Mouse (Mus musculus) adrenal gland, postnatal 25 days (tissue): ENCODE data around the gene Pagr1a. TPM values are rescaled to one million over a fixed set of nuclear protein-coding genes. Genes with fewer than 3 reads are reported as not detected.

Source experiments
- DNase-seq: peaks from one replicate; pipeline ENCODE4 v3.0.0; 2021; ENCODE audit warnings: mixed read lengths
- microRNA-seq, 2 experiments: library from miRNA; unstranded; fragments of <30 nt; microRNA quantifications; one replicate each; pipeline ENCODE4 v1.2.0; 2021
- total RNA-seq: library from RNA; stranded (reverse); gene quantifications from 2 replicates; pipeline ENCODE4 v1.2.3, GENCODE M21; 2021

Gene Pagr1a
- total RNA-seq, 1 experiment from 2014 or later = 13.4 TPM

- no peak for DNase-seq
Observed at GRCm38 (mm10) chr7:126999568-126999967, 17.6 kb downstream of the Pagr1a start.

DNA sequence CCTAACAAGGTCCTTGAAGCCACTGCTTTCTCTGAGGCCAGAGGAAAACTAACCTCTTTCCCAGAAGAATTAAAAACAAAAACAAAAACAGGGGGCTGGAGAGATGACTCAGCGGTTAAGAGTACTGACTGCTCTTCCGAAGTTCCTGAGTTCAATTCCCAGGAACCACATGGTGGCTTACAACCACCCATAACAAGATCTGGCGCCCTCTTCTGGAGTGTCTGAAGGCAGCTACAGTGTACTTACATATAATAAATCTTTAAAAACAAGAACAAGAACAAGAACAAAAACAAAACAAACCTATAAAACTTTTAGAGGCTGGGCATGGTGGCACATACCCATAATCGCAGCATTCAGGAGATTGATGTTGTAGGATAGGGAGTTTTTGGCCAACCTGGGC lies 20.7 kb downstream of the Pagr1a start:
- no peak for DNase-seq

- no peak for DNase-seq
Observed at GRCm38 (mm10) chr7:126988816-126989215, 28.3 kb downstream of the Pagr1a start.

DNA sequence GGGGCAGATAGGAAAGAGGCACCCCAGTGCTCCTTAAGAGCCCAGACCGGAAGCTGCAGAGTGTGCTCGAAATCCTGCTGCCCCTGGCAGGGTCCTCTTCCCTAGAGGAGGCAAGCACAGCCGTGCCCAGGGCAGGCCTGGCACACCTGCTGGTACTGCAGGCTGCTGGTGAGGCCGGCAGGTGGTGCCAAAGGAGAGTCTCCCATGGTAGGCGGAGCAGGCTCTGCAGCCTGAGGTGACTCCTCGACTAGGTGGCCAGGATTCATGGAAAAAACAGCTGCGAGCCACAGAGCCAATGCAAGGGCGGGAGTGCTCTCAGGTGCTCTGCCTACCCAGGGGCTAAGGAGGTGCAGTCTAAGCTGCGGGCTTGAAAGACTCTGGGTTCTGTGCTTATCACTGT lies 30.8 kb downstream of the Pagr1a start:
- peak; percentile 28 for DNase-seq

GRCm38 (mm10) chr7:126984667-126985444 lies 32.3 kb downstream of the Pagr1a start:
- DNase-seq = no peak

DNA sequence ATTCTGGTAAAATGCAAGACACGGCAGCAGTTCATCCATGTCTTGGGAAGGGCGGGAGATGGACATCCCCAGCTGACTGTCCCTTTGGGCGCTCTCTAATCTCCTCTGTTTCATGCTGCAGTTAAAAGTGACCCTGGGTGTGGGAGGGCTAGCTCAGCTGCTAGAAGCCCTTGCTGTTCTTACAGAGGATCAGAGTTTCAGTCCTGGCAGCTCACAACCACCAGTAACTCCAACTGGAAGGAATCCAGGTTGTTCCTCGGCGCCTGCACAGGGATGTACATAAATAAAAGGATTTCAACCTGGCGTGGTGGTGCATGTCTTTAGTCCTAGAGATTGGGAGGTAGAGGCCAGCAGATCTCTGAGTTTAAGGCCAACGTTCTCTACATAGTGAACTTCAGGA lies 34.0 kb downstream of the Pagr1a start:
- DNase-seq = no peak

- DNase-seq = no peak
Observed at GRCm38 (mm10) chr7:126982054-126982453, 35.1 kb downstream of the Pagr1a start.

DNA sequence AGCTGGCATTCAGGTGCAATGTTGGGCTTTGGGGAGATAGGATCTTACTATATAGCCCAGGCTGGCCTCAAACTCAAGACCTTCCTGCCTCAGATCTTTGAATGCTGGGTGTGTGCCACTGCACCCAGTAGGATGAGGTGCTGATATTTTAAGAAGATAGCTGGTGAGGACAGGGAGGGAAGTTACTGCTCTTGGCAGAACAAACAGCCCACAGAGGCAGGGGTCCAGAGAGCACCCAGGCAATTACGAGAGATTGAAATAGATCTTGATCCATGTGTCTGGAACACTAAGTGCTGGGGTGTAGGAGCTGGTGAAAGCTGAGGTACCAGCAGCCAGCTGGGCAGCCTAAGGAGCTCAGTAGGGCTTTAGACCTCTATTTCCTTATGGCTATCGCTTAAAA lies 35.6 kb downstream of the Pagr1a start:
- no peak for DNase-seq

- no peak for DNase-seq
Observed at GRCm38 (mm10) chr7:126978841-126979240, 38.3 kb downstream of the Pagr1a start.

DNA sequence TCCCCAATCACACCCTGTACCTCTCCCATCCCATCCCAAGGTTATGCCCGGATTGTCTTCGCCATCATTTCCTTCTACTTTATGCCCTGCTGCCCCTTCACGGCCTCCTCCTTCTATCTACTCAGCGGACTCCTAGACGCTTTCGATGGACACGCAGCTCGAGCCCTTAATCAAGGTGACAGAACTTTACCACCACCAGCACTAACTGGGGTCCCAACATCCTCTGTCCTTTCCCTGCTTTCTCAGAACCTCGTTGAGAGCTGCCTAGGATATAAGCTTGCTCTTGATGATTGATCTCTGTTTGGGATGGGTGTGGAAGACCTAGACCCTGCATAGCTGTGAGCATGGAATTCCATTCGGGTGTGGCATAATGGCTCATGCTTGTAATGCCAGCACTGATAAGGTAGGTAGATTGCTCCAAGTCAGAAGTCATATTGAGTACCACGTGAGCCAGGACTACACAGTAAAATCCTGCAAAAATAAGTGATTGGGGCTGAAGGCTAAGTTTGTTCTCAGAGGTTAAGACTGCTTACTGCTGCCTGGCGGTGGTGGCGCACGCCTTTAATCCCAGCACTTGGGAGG lies 40.2 kb downstream of the Pagr1a start:
- DNase-seq = no peak

- peak; percentile 97 for DNase-seq
Observed at GRCm38 (mm10) chr7:126975950-126976866, 40.9 kb downstream of the Pagr1a start, which contains the start of gene Cdiptos. Cdiptos (minus strand) TSS chr7:126976098.

- no peak for DNase-seq
Observed at GRCm38 (mm10) chr7:126975893-126975949, 41.4 kb downstream of the Pagr1a start, which contains the start of gene Cdipt. Cdipt (plus strand) TSS chr7:126975914.

GRCm38 (mm10) chr7:126975493-126975892 lies 41.7 kb downstream of the Pagr1a start:
- no peak for DNase-seq

- DNase-seq = peak; percentile 31
Observed at GRCm38 (mm10) chr7:126967361-126967760, 49.8 kb downstream of the Pagr1a start.

- peak; percentile 25 for DNase-seq
Observed at GRCm38 (mm10) chr7:126965568-126965967, 51.6 kb downstream of the Pagr1a start.

Small RNA genes within 50 kb of the gene (microRNA-seq; reads per million reads assigned to microRNA genes)
- 0 reads per million in 2 experiments for gene Gm44343

Other genes with a start within 250 kb of the Pagr1a start
- 122 and 181 TPM in 2 replicates for gene Ypel3, start 240.4 kb downstream of the Pagr1a start, total RNA-seq
- gene Tbx6, start 235.9 kb downstream of the Pagr1a start, total RNA-seq = 0.67 and 1.6 TPM in 2 replicates
- 91.5 and 101 TPM in 2 replicates for gene Ppp4c, start 224.9 kb downstream of the Pagr1a start, total RNA-seq
- 17.2 and 17.3 TPM in 2 replicates for gene Fam57b, start 219.7 kb downstream of the Pagr1a start, total RNA-seq
- gene 4930451I11Rik, start 185.7 kb downstream of the Pagr1a start, total RNA-seq = not detected in 2 replicates
- gene Doc2a, start 169.9 kb downstream of the Pagr1a start, total RNA-seq = 0.52 and 1.9 TPM in 2 replicates
- gene Hirip3, start 155.4 kb downstream of the Pagr1a start, total RNA-seq = 23.2 and 39.1 TPM in 2 replicates
- 44.4 and 50.5 TPM in 2 replicates for gene Ino80e, start 155.0 kb downstream of the Pagr1a start, total RNA-seq
- gene Taok2, start 132.6 kb downstream of the Pagr1a start, total RNA-seq = 82.8 and 89.5 TPM in 2 replicates
- 21.7 and 34.5 TPM in 2 replicates for gene Tmem219, start 94.4 kb downstream of the Pagr1a start, total RNA-seq
- gene Kctd13, start 88.5 kb downstream of the Pagr1a start, total RNA-seq = 31.1 and 42.7 TPM in 2 replicates
- 1.6 and 2.5 TPM in 2 replicates for gene Asphd1, start 67.8 kb downstream of the Pagr1a start, total RNA-seq
- gene Sez6l2, start 66.8 kb downstream of the Pagr1a start, total RNA-seq = 91.1 and 128 TPM in 2 replicates
- gene Cdipt, start 41.4 kb downstream of the Pagr1a start, total RNA-seq = 95.1 and 99.5 TPM in 2 replicates
- 0.71 and 2.0 TPM in 2 replicates for gene Cdiptos, start 41.3 kb downstream of the Pagr1a start, total RNA-seq
- gene Mvp, start 2.7 kb downstream of the Pagr1a start, total RNA-seq = 102 and 118 TPM in 2 replicates
- 1.7 and 2.8 TPM in 2 replicates for gene Pagr1b, start 868 bp downstream of the Pagr1a start, total RNA-seq
- gene Gm42742, start 3.7 kb upstream of the Pagr1a start, total RNA-seq = 31.0 and 44.0 TPM in 2 replicates
- 2.2 and 5.1 TPM in 2 replicates for gene Prrt2, start 3.9 kb upstream of the Pagr1a start, total RNA-seq
- 167 and 171 TPM in 2 replicates for gene Maz, start 9.7 kb upstream of the Pagr1a start, total RNA-seq
- 9.5 and 15.0 TPM in 2 replicates for gene Kif22, start 25.1 kb upstream of the Pagr1a start, total RNA-seq
- not detected in 2 replicates for gene Zg16, start 70.0 kb upstream of the Pagr1a start, total RNA-seq
- gene AI467606, start 74.0 kb upstream of the Pagr1a start, total RNA-seq = 0.43 and 1.1 TPM in 2 replicates
- 0.21 TPM in 1 of 2 replicates, not detected in the other for gene Qprt, start 104.9 kb upstream of the Pagr1a start, total RNA-seq
- 0.55 and 1.0 TPM in 2 replicates for gene Spn, start 120.5 kb upstream of the Pagr1a start, total RNA-seq
- gene Cd2bp2, start 178.7 kb upstream of the Pagr1a start, total RNA-seq = 53.5 and 65.9 TPM in 2 replicates
- gene Tbc1d10b, start 191.1 kb upstream of the Pagr1a start, total RNA-seq = 51.9 and 53.1 TPM in 2 replicates
- 4.1 and 4.4 TPM in 2 replicates for gene Mylpf, start 191.5 kb upstream of the Pagr1a start, total RNA-seq
- 14.7 and 15.2 TPM in 2 replicates for gene Zfp553, start 215.7 kb upstream of the Pagr1a start, total RNA-seq
- 8.3 and 12.9 TPM in 2 replicates for gene Sept1, start 215.8 kb upstream of the Pagr1a start, total RNA-seq
- gene Zfp771, start 226.9 kb upstream of the Pagr1a start, total RNA-seq = 26.9 and 36.0 TPM in 2 replicates
- gene Dctpp1, start 243.4 kb upstream of the Pagr1a start, total RNA-seq = 39.8 and 50.7 TPM in 2 replicates